ENCODE assay signal across 11 mouse cellular contexts in the genomic region with DNA sequence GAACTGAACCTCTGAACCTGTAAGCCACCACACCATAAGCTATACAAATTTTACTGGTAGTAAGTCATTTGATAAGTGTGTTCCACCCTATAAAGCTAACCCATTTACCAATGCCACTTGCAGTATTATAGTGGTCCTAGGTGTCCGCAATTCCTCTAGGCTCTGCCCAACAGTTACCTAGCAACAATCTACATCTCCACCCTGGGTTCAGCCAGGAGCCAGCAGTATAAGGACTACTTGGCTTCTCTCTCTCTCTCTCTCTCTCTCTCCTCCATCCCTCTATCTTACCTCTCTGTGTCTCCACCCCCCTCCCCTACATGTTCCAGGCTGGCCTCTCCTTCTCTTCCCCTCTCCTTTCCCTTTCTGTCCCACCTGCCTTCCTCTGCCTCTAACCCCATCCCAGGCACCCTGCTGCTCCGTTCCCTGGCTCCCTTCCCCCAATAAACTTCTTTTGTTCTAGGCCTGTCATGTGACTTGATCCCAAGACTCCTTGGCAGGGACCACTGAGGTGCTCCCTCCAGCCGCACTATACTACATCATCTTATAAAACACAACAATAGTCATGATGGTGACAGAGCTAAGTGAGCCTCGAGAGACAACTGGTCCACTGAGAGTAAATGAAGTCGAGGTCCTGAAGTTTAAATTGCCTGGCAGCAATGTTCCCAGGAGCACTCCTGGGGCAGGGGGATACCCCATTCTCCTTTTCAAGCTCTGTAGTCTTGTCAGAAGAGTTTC. TPM values are rescaled to one million over a fixed set of nuclear protein-coding genes. Genes with fewer than 3 reads are reported as not detected.
A peak's percentile ranks its signal among the peaks of the same experiment; 100 is the strongest.
DNase-seq lines count a peak whose midpoint lies in the region; ATAC-seq lines count a peak whose summit lies in the region.
"Had no signal": no experiment of that assay in that cellular context is flagged by ENCODE, and none has a peak within 500 bp of the region (broad histone marks: within the 10 kb centered on the region; RNA-seq: fewer than 3 reads in every experiment).

No protein-coding gene starts in this region.

- no peaks in the 10 kb centered on the region for H3K36me3 ChIP-seq in forebrain, embryonic 11.5 days (ENCODE audit: control insufficient read depth, insufficient read depth, low read length)
- H3K36me3 ChIP-seq in forebrain, embryonic 12.5 days (replicated peaks): no peaks in the 10 kb centered on the region
- no peaks in the 10 kb centered on the region for H3K36me3 ChIP-seq in kidney, embryonic 15.5 days
- H3K36me3 ChIP-seq in intestine, embryonic 15.5 days: no peaks in the 10 kb centered on the region
- H3K36me3 ChIP-seq: embryonic facial prominence, embryonic 13.5 days had no signal

- no peak for DNase-seq in forebrain, embryonic 11.5 days (ENCODE audit: low spot score)
- no peak for DNase-seq in kidney, adult 11 months
- peak; percentile 41 for DNase-seq in 416B (ENCODE audit: low read depth)
- no peak for DNase-seq in retina, embryonic 14.5 days (ENCODE audit: low spot score)
- no peak for DNase-seq in adrenal gland, postnatal 14 days
- DNase-seq: B cell, adult 2 months; cerebellum, adult 11-12 months had no signal

- H3K4me2 ChIP-seq in forebrain, embryonic 11.5 days (ENCODE audit: low read depth, low read length, severe bottlenecking): no peak overlapping the region
- no peak overlapping the region for H3K4me2 ChIP-seq in forebrain, embryonic 12.5 days
- 0 out of 2 replicates have a peak overlapping the region, but pooled peaks have one; percentile 58 for H3K4me2 ChIP-seq in kidney, embryonic 15.5 days
- no peak overlapping the region for H3K4me2 ChIP-seq in intestine, embryonic 15.5 days (replicated peaks)

- H3K9ac ChIP-seq in forebrain, embryonic 11.5 days (ENCODE audit: low read length): no peak overlapping the region
- H3K9ac ChIP-seq in forebrain, embryonic 12.5 days: no peak overlapping the region
- no peak overlapping the region for H3K9ac ChIP-seq in kidney, embryonic 15.5 days
- H3K9ac ChIP-seq in intestine, embryonic 15.5 days: no peak overlapping the region

- no peak overlapping the region for H3K27ac ChIP-seq in forebrain, embryonic 11.5 days (ENCODE audit: low read depth, low read length)
- H3K27ac ChIP-seq in forebrain, embryonic 12.5 days: no peak overlapping the region
- H3K27ac ChIP-seq in kidney, embryonic 15.5 days: no peak overlapping the region
- no peak overlapping the region for H3K27ac ChIP-seq in intestine, embryonic 15.5 days
- H3K27ac ChIP-seq: embryonic facial prominence, embryonic 13.5 days had no signal

- WGBS in forebrain, embryonic 11.5 days: 14% methylated on average over 5 of the region's 5 CpGs
- 15% methylated on average over 5 of the region's 5 CpGs for WGBS in forebrain, embryonic 12.5 days
- WGBS in kidney, embryonic 15.5 days: 25% methylated on average over 5 of the region's 5 CpGs
- whole genome bisulfite sequencing in intestine, embryonic 15.5 days: 28% methylated on average over 5 of the region's 5 CpGs

- ATAC-seq in forebrain, embryonic 11.5 days (replicated peaks; ENCODE audit: low FRiP score): peak; percentile 51
- ATAC-seq in forebrain, embryonic 12.5 days (ENCODE audit: low FRiP score): no peak
- ATAC-seq in kidney, embryonic 15.5 days (replicated peaks; ENCODE audit: low FRiP score): 0 out of 2 replicates have a peak, but pooled peaks have one; percentile 13
- peak; percentile 7; the same call in 1 of the 2 replicates for ATAC-seq in intestine, embryonic 15.5 days

- peaks cover 9% of the 10 kb centered on the region for H3K4me1 ChIP-seq in forebrain, embryonic 11.5 days (replicated peaks; ENCODE audit: control insufficient read depth, insufficient read depth, low read length)
- peaks cover 29% of the 10 kb centered on the region for H3K4me1 ChIP-seq in forebrain, embryonic 12.5 days
- H3K4me1 ChIP-seq in kidney, embryonic 15.5 days: peaks cover 33% of the 10 kb centered on the region
- peaks cover 16% of the 10 kb centered on the region; the same call in 1 of the 2 replicates for H3K4me1 ChIP-seq in intestine, embryonic 15.5 days (replicated peaks)

- no peaks in the 10 kb centered on the region for H3K9me3 ChIP-seq in forebrain, embryonic 11.5 days (ENCODE audit: control insufficient read depth, low read length)
- H3K9me3 ChIP-seq in forebrain, embryonic 12.5 days: no peaks in the 10 kb centered on the region
- H3K9me3 ChIP-seq in kidney, embryonic 15.5 days (replicated peaks): no peaks in the 10 kb centered on the region
- H3K9me3 ChIP-seq in intestine, embryonic 15.5 days: no peaks in the 10 kb centered on the region
- H3K9me3 ChIP-seq: embryonic facial prominence, embryonic 13.5 days had no signal

- H3K27me3 ChIP-seq in forebrain, embryonic 11.5 days (ENCODE audit: control insufficient read depth, insufficient read depth, low read length): peaks cover 4% of the 10 kb centered on the region; the same call in 1 of the 2 replicates
- peaks cover 41% of the 10 kb centered on the region for H3K27me3 ChIP-seq in forebrain, embryonic 12.5 days
- H3K27me3 ChIP-seq in kidney, embryonic 15.5 days: peaks cover 35% of the 10 kb centered on the region; the same call in 1 of the 2 replicates
- no peaks in the 10 kb centered on the region for H3K27me3 ChIP-seq in intestine, embryonic 15.5 days (replicated peaks)

- H3K4me3 ChIP-seq in forebrain, embryonic 11.5 days (ENCODE audit: low read depth, low read length): no peak overlapping the region
- H3K4me3 ChIP-seq in forebrain, embryonic 12.5 days (replicated peaks): no peak overlapping the region
- no peak overlapping the region for H3K4me3 ChIP-seq in kidney, embryonic 15.5 days (replicated peaks)
- H3K4me3 ChIP-seq in intestine, embryonic 15.5 days (replicated peaks): no peak overlapping the region

RNA-seq across cellular contexts. Expression of gene Egln3, which starts 42.0 kb away (rescaled TPM):
- 4.0 and 4.1 TPM in 2 replicates for polyA plus RNA-seq in forebrain, embryonic 11.5 days (2014; fragmentation: Nextera tagmentation; extraction: Ambion mirVana)
- 3.8 and 3.9 TPM in 2 replicates for polyA plus RNA-seq in forebrain, embryonic 12.5 days (2016; fragmentation: Nextera tagmentation; extraction: Ambion mirVana)
- 14.3 and 15.3 TPM in 2 replicates for polyA plus RNA-seq in kidney, embryonic 15.5 days (2015; fragmentation: Nextera tagmentation; extraction: Ambion mirVana)
- polyA plus RNA-seq in intestine, embryonic 15.5 days (2015; fragmentation: Nextera tagmentation; extraction: Ambion mirVana): 54.2 and 57.9 TPM in 2 replicates
- 3.0 and 6.6 TPM in 2 replicates for total RNA-seq in adrenal gland, postnatal 14 days (2021)
